Mouse (Mus musculus): ENCODE results near the gene Spi1. TPM values are rescaled to one million over a fixed set of nuclear protein-coding genes. Genes with fewer than 3 reads are reported as not detected.

The Spi1 gene
- polyA plus RNA-seq, 1 experiment from 2014 or later, result 2.2 TPM

DNA sequence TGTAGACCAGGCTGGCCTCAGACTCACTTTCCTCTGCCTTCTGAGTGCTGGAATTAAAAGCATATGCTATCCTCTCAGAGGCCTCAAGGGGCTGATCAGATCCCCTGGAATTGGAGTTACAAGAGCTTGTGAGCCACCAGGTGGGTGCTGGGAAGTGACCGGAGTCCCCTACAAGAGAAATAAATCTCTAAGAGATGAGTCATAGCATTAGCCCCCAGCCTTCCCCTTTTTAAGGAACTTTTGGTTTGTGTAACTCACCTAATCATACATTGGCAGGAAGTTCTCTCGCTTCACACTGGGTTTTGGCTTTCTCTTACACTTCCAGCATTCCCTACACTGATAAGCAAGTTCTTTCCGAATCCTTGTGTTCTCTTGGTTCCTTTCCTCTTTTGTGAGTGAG is 49.8 kb downstream of the Spi1 start:
- Histone ChIP-seq H3K9me3 (ENCODE audit: control insufficient read depth, low read length) (no peaks in the 10 kb centered on the region), H3K9ac (ENCODE audit: low read length) (no peak overlapping the region), H3K4me2 (ENCODE audit: low read depth, low read length, severe bottlenecking) (no peak overlapping the region), H3K4me3 (ENCODE audit: low read depth, low read length) (no peak overlapping the region), H3K4me1 (replicated peaks; ENCODE audit: control insufficient read depth, insufficient read depth, low read length) (no peaks in the 10 kb centered on the region), H3K27ac (ENCODE audit: low read depth, low read length) (no peak overlapping the region), H3K27me3 (ENCODE audit: control insufficient read depth, insufficient read depth, low read length) (no peaks in the 10 kb centered on the region), H3K36me3 (ENCODE audit: control insufficient read depth, insufficient read depth, low read length) (no peaks in the 10 kb centered on the region)
- ATAC-seq (replicated peaks; ENCODE audit: low FRiP score), result no peak
- 82% methylated on average over 3 of the region's 3 CpGs for WGBS
- DNase-seq (ENCODE audit: low spot score), result no peak

DNA sequence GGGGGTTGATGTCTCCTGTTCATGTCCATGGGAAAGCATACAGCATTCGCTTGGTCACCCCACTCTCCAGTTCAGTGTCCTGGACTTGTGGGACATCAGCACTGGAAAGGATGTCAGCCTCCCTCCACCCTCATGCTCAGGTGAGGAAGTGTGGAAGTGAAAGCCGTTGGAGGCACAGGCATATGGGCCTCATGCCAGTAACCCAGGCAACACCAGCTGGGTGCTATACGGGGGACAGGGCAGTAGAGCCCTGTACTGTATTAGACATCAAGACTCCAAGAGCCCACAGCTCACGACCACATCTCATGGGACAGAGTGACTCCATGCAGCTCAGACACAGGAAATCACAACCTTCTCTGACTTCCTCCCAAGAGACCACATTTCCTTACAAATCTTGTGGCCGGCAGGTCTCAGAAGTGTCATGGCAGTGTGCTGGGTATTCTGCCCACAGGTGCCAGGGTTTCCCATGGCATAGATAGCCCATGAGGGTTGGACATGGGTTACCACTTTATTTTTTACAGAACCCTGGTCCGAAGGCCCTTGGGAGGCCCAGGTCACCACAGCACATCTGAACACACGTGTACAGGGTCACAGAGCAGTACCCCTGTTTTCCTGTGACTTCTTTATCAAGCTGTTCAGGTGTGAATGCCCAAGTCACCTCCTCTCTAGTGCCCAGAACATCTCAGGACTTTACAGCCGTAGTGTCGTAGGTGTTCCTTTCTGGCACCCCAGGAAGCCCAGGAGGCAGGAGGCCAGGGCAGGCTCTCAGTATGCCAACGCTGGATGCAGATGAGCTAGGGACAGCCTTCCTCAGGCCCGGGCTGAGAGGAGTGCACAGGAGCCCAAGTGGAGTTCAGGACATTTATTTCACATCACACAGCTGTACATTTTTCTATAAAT is 54.6 kb downstream of the Spi1 start:
- 84% methylated on average over 11 of the region's 11 CpGs for WGBS
- Histone ChIP-seq H3K9ac (ENCODE audit: low read length) (no peak overlapping the region), H3K4me3 (ENCODE audit: low read depth, low read length) (no peak overlapping the region), H3K4me1 (replicated peaks; ENCODE audit: control insufficient read depth, insufficient read depth, low read length) (no peaks in the 10 kb centered on the region), H3K27ac (ENCODE audit: low read depth, low read length) (no peak overlapping the region), H3K27me3 (ENCODE audit: control insufficient read depth, insufficient read depth, low read length) (no peaks in the 10 kb centered on the region), H3K9me3 (ENCODE audit: control insufficient read depth, low read length) (no peaks in the 10 kb centered on the region), H3K36me3 (ENCODE audit: control insufficient read depth, insufficient read depth, low read length) (no peaks in the 10 kb centered on the region), H3K4me2 (ENCODE audit: low read depth, low read length, severe bottlenecking) (no peak overlapping the region)
- DNase-seq (ENCODE audit: low spot score) (no peak), ATAC-seq (replicated peaks; ENCODE audit: low FRiP score) (no peak)

DNA sequence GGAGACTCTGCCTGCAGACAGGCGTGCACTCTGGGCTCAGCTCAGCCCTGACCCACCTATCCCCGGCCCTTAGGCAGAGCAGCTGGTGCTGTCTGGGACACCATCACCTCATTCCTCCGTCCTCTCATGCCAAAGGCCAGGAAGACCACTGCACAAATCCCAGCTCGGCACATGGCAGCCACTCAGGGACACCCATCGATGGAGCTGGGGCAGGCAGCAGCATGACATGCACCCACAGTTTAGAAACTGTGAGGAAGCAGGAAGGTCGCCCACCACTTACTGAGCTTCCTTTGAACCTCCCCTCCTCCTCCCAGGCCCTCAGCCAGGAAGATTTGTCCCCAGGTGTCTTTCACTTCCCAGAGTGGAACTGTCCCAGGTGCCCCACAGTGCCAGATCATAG is 55.3 kb downstream of the Spi1 start:
- no peak for DNase-seq (ENCODE audit: low spot score)
- Histone ChIP-seq H3K9me3 (ENCODE audit: control insufficient read depth, low read length) (no peaks in the 10 kb centered on the region), H3K27ac (ENCODE audit: low read depth, low read length) (no peak overlapping the region), H3K4me3 (ENCODE audit: low read depth, low read length) (no peak overlapping the region), H3K27me3 (ENCODE audit: control insufficient read depth, insufficient read depth, low read length) (no peaks in the 10 kb centered on the region), H3K4me2 (ENCODE audit: low read depth, low read length, severe bottlenecking) (no peak overlapping the region), H3K36me3 (ENCODE audit: control insufficient read depth, insufficient read depth, low read length) (no peaks in the 10 kb centered on the region), H3K4me1 (replicated peaks; ENCODE audit: control insufficient read depth, insufficient read depth, low read length) (no peaks in the 10 kb centered on the region), H3K9ac (ENCODE audit: low read length) (no peak overlapping the region)
- ATAC-seq (replicated peaks; ENCODE audit: low FRiP score), result no peak
- WGBS, result 88% methylated on average over 6 of the region's 6 CpGs

DNA sequence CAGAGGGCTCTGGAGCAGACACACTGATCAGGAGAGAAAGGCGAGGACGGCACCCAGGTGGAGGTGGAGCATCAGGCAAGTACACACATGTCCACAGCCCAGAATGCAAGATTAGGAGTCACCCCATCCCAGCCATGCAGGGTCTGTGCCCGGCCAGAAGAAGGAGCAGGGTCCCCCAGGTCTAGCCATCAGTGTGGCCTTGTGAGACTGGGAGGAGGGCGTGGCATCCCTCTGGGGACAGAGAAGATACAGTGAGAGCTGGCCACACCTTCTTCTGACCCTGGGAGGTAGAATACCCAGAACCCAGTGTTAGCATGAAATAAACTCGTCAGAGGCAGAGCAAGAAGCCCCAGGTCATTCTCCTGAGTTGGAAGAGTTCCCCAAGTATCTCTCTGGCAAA is 57.1 kb downstream of the Spi1 start:
- no peak overlapping the region for H3K4me2 ChIP-seq (ENCODE audit: low read depth, low read length, severe bottlenecking)
- ATAC-seq (replicated peaks; ENCODE audit: low FRiP score) (no peak), DNase-seq (ENCODE audit: low spot score) (no peak)
- no peak overlapping the region for H3K4me3 ChIP-seq (ENCODE audit: low read depth, low read length)
- H3K36me3 ChIP-seq (ENCODE audit: control insufficient read depth, insufficient read depth, low read length), result no peaks in the 10 kb centered on the region
- H3K9ac ChIP-seq (ENCODE audit: low read length), result no peak overlapping the region
- no peaks in the 10 kb centered on the region for H3K27me3 ChIP-seq (ENCODE audit: control insufficient read depth, insufficient read depth, low read length)
- H3K27ac ChIP-seq (ENCODE audit: low read depth, low read length), result no peak overlapping the region
- H3K4me1 ChIP-seq (replicated peaks; ENCODE audit: control insufficient read depth, insufficient read depth, low read length), result no peaks in the 10 kb centered on the region
- WGBS, result 81% methylated on average over 5 of the region's 5 CpGs
- H3K9me3 ChIP-seq (ENCODE audit: control insufficient read depth, low read length), result no peaks in the 10 kb centered on the region

DNA sequence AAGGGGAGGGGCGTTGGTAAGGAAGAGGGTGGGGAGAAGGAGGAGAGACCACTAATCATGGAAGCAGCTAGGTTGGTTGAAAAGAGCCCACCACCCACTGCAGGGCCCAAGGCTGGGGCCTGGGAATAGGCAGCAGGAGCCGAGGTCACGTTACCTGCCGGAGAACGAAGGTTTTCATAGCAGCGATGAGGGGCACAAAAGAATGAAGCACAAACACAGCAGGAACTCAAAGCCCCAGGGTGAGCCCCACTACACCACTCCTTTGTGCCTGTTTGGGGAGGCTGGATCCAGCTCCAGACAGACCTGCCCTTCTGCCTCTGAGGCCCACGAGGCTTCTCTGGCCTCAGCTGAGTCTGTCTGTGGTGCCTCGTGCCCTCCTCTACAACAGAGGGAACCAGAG is 57.6 kb downstream of the Spi1 start:
- Histone ChIP-seq H3K4me2 (ENCODE audit: low read depth, low read length, severe bottlenecking) (no peak overlapping the region), H3K9me3 (ENCODE audit: control insufficient read depth, low read length) (no peaks in the 10 kb centered on the region), H3K4me3 (ENCODE audit: low read depth, low read length) (no peak overlapping the region), H3K4me1 (replicated peaks; ENCODE audit: control insufficient read depth, insufficient read depth, low read length) (no peaks in the 10 kb centered on the region), H3K27me3 (ENCODE audit: control insufficient read depth, insufficient read depth, low read length) (no peaks in the 10 kb centered on the region), H3K9ac (ENCODE audit: low read length) (no peak overlapping the region), H3K27ac (ENCODE audit: low read depth, low read length) (no peak overlapping the region), H3K36me3 (ENCODE audit: control insufficient read depth, insufficient read depth, low read length) (no peaks in the 10 kb centered on the region)
- ATAC-seq (replicated peaks; ENCODE audit: low FRiP score) (no peak), DNase-seq (ENCODE audit: low spot score) (no peak)
- WGBS, result 79% methylated on average over 8 of the region's 8 CpGs

DNA sequence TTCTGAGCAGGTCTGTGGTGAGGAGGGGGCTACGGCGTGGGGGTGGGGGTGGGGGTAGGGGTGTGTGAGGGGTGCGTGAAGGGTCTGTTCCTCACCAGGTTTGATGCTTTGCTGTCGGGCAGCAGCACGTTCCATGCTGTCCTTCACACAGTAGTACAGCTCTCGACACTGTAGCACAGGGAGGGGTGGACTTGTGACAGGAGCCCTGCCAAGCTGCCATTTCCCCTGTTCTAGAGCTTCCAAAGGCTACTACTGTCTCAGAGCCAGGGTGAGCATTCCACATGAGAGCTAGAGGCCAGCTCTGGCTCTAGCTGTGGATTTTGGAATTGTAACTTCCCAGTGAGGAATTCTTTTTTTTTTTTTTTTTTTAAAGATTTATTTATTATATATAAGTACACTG is 60.7 kb downstream of the Spi1 start:
- no peaks in the 10 kb centered on the region for H3K9me3 ChIP-seq (ENCODE audit: control insufficient read depth, low read length)
- H3K4me1 ChIP-seq (replicated peaks; ENCODE audit: control insufficient read depth, insufficient read depth, low read length), result no peaks in the 10 kb centered on the region
- H3K27me3 ChIP-seq (ENCODE audit: control insufficient read depth, insufficient read depth, low read length), result no peaks in the 10 kb centered on the region
- H3K36me3 ChIP-seq (ENCODE audit: control insufficient read depth, insufficient read depth, low read length), result no peaks in the 10 kb centered on the region; the same call in 1 of the 2 replicates
- ATAC-seq (replicated peaks; ENCODE audit: low FRiP score) (no peak), DNase-seq (ENCODE audit: low spot score) (no peak)
- no peak overlapping the region for H3K4me2 ChIP-seq (ENCODE audit: low read depth, low read length, severe bottlenecking)
- H3K27ac ChIP-seq (ENCODE audit: low read depth, low read length), result no peak overlapping the region
- no peak overlapping the region for H3K9ac ChIP-seq (ENCODE audit: low read length)
- WGBS, result 91% methylated on average over 6 of the region's 6 CpGs
- H3K4me3 ChIP-seq (ENCODE audit: low read depth, low read length), result no peak overlapping the region

DNA sequence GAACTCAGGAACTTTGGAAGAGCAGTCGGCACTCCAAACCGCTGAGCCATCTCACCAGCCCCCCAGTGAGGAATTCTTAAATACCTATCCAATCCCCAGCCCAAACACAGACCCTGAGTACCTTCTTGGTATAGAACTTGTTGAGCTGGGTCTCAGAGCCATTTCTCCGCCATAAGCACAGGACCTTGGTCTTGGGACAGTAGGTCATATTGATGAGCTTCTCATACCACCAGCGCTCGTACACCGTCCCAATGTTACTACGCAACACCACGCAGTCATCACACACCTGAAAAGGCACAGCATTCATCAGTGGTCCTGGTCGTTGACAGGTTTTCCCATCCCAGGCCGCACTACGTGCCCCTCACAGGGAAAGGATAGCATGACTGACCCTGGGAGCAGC is 61.2 kb downstream of the Spi1 start:
- 97% methylated on average over 11 of the region's 11 CpGs for WGBS
- no peak for ATAC-seq (replicated peaks; ENCODE audit: low FRiP score)
- H3K4me3 ChIP-seq (ENCODE audit: low read depth, low read length), result no peak overlapping the region
- no peak overlapping the region for H3K4me2 ChIP-seq (ENCODE audit: low read depth, low read length, severe bottlenecking)
- no peaks in the 10 kb centered on the region for H3K27me3 ChIP-seq (ENCODE audit: control insufficient read depth, insufficient read depth, low read length)
- no peak overlapping the region for H3K27ac ChIP-seq (ENCODE audit: low read depth, low read length)
- H3K9me3 ChIP-seq (ENCODE audit: control insufficient read depth, low read length), result no peaks in the 10 kb centered on the region
- no peaks in the 10 kb centered on the region for H3K4me1 ChIP-seq (replicated peaks; ENCODE audit: control insufficient read depth, insufficient read depth, low read length)
- no peak overlapping the region for H3K9ac ChIP-seq (ENCODE audit: low read length)
- DNase-seq (ENCODE audit: low spot score), result no peak
- no peaks in the 10 kb centered on the region; the same call in 1 of the 2 replicates for H3K36me3 ChIP-seq (ENCODE audit: control insufficient read depth, insufficient read depth, low read length)

DNA sequence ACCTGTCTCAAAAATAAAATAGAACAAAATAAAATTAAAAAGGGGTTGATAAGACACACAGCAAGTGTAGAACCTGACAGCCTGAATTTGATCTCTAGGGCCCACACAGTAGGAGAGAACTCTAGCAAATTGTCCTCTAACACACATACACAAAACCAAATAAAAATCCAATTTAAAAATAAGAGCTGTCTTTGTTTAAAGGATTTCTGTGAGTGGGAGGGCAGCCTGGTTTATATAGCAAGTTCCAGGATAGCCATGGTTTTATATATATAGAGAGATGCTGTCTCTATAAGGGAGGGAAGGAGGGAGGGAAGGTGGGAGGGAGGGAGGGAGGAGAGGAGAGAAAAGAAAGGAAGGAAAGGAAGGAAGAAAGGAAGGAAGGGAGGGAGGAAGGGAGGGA is 65.9 kb downstream of the Spi1 start:
- H3K27me3 ChIP-seq (ENCODE audit: control insufficient read depth, insufficient read depth, low read length), result no peaks in the 10 kb centered on the region
- no peak overlapping the region for H3K9ac ChIP-seq (ENCODE audit: low read length)
- H3K4me2 ChIP-seq (ENCODE audit: low read depth, low read length, severe bottlenecking), result no peak overlapping the region
- H3K36me3 ChIP-seq (ENCODE audit: control insufficient read depth, insufficient read depth, low read length), result no peaks in the 10 kb centered on the region; the same call in 1 of the 2 replicates
- ATAC-seq (replicated peaks; ENCODE audit: low FRiP score) (no peak), DNase-seq (ENCODE audit: low spot score) (no peak)
- no peaks in the 10 kb centered on the region for H3K4me1 ChIP-seq (replicated peaks; ENCODE audit: control insufficient read depth, insufficient read depth, low read length)
- no peak overlapping the region for H3K27ac ChIP-seq (ENCODE audit: low read depth, low read length)
- H3K9me3 ChIP-seq (ENCODE audit: control insufficient read depth, low read length), result no peaks in the 10 kb centered on the region
- no peak overlapping the region for H3K4me3 ChIP-seq (ENCODE audit: low read depth, low read length)

DNA sequence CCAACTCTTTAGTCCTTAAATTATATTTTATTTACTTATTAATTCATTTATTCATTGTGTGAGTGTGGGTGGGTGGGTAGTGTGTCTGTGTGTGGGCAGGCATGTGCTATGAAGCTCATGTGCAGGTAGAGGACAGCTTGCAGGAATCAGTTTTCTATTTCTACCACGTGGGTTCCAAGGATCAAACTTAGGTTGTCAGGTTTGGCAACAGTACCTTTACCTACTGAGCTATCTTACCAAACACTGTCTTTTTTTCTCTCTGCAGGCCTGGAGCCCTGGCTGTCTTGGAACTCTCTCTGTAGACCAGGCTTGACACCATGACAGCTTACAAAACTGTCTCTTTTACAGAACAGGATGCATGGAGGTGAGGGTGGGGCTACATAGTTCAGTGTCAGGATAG is 69.1 kb downstream of the Spi1 start:
- DNase-seq (ENCODE audit: low spot score) (no peak), ATAC-seq (replicated peaks; ENCODE audit: low FRiP score) (no peak)
- no peaks in the 10 kb centered on the region for H3K27me3 ChIP-seq (ENCODE audit: control insufficient read depth, insufficient read depth, low read length)
- WGBS, result 70% methylated on average over 1 of the region's 1 CpGs
- H3K4me3 ChIP-seq (ENCODE audit: low read depth, low read length), result no peak overlapping the region
- no peaks in the 10 kb centered on the region for H3K9me3 ChIP-seq (ENCODE audit: control insufficient read depth, low read length)
- peaks cover 2% of the 10 kb centered on the region; the same call in 1 of the 2 replicates for H3K36me3 ChIP-seq (ENCODE audit: control insufficient read depth, insufficient read depth, low read length)
- H3K9ac ChIP-seq (ENCODE audit: low read length), result no peak overlapping the region
- no peak overlapping the region for H3K27ac ChIP-seq (ENCODE audit: low read depth, low read length)
- no peak overlapping the region for H3K4me2 ChIP-seq (ENCODE audit: low read depth, low read length, severe bottlenecking)
- H3K4me1 ChIP-seq (replicated peaks; ENCODE audit: control insufficient read depth, insufficient read depth, low read length), result no peaks in the 10 kb centered on the region
